Mouse (Mus musculus) midbrain, embryonic 14.5 days (tissue): ENCODE measurements around the gene Dzip1l. TPM values are rescaled to one million over a fixed set of nuclear protein-coding genes. Genes with fewer than 3 reads are reported as not detected.
A peak's percentile ranks its signal among the peaks of the same experiment; 100 is the strongest.

Experiments used
- ATAC-seq: fragments of 200-750 bp; cut with Nextera tagmentation; 2 replicates; pipeline ENCODE4 v1.8.0; 2017; ENCODE audit warnings: moderate number of reproducible peaks, moderate library complexity; ENCODE audit not compliant: low FRiP score, low TSS enrichment
- DNase-seq: peaks from one replicate; pipeline ENCODE4 v3.0.0-alpha.2; 2015
- H3K27ac ChIP-seq: fragments of 300-500 bp; sonication (generic); replicated peaks from 2 replicates; pipeline ENCODE4 v1.5.1; 2014; ENCODE audit warnings: mild to moderate bottlenecking, low read depth, low read length, moderate library complexity
- H3K27me3 ChIP-seq: fragments of 300-500 bp; sonication (generic); 2 replicates; pipeline ENCODE4 v1.6.1; 2014; ENCODE audit warnings: low read length, control low read depth, mixed read lengths; ENCODE audit not compliant: control insufficient read depth, insufficient read depth
- H3K36me3 ChIP-seq: fragments of 300-500 bp; sonication (generic); 2 replicates; pipeline ENCODE4 v1.6.1; 2014; ENCODE audit warnings: low read length, control low read depth; ENCODE audit not compliant: control insufficient read depth, insufficient read depth
- H3K4me1 ChIP-seq: fragments of 300-500 bp; sonication (generic); 2 replicates; pipeline ENCODE4 v1.6.1; 2014; ENCODE audit warnings: mild to moderate bottlenecking, antibody characterized with exemption, low read length, control low read depth; ENCODE audit not compliant: control insufficient read depth, insufficient read depth
- H3K4me2 ChIP-seq: fragments of 300-500 bp; sonication (generic); 2 replicates; pipeline ENCODE4 v1.6.1; 2014; ENCODE audit warnings: mild to moderate bottlenecking, low read length, moderate library complexity
- H3K4me3 ChIP-seq: fragments of 300-500 bp; sonication (generic); replicated peaks from 2 replicates; pipeline ENCODE4 v1.5.1; 2014; ENCODE audit warnings: low read depth, low read length
- H3K9ac ChIP-seq: fragments of 300-500 bp; sonication (generic); replicated peaks from 2 replicates; pipeline ENCODE4 v1.6.1; 2014; ENCODE audit warnings: mild to moderate bottlenecking, low read length, moderate library complexity
- H3K9me3 ChIP-seq: fragments of 300-500 bp; sonication (generic); 2 replicates; pipeline ENCODE4 v1.6.1; 2016; ENCODE audit warnings: low read length, control low read depth, mixed read lengths; ENCODE audit not compliant: control insufficient read depth
- WGBS: fragments of 180-500 bp; shearing (Covaris S2); extraction: QIAGEN DNeasy Blood & Tissue Kit; methylation state at CpG from one replicate; pipeline ENCODE4 v1.1.7; 2014; 5-methylcytosine and 5-hydroxymethylcytosine counted together
- polyA plus RNA-seq: library from polyadenylated mRNA; unstranded; fragments of >200 nt; fragmentation: Nextera tagmentation; extraction: Ambion mirVana; gene quantifications from 2 replicates; pipeline ENCODE4 v1.2.1, GENCODE M21; 2014

Gene Dzip1l
- polyA plus RNA-seq, 1 experiment from 2014 or later: 7.9 TPM

DNA sequence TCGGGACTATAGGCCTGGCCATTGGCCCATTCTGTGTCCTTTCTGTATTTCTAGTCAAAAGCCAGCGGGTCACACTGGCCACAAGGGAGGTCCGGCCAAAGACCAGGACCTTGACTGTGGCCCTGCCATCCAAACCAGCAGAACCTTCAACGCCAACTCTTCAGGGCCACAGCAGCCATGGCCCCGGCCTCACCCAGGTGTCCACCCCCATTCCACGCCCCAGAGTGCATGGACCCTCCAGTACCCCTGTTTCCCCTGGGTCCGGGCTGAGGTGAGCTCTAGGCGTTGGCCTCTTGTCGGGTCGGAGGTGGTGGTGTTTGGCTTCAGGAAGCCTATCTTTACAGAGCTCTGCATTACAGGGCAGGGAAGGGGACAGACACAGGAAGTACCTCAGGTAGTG is 33.6 kb downstream of the Dzip1l start:
- Histone ChIP-seq H3K9me3 (no peaks in the 10 kb centered on the region), H3K9ac (no peak overlapping the region), H3K36me3 (peaks cover 9% of the 10 kb centered on the region), H3K27me3 (no peaks in the 10 kb centered on the region), H3K4me1 (no peaks in the 10 kb centered on the region), H3K4me3 (no peak overlapping the region), H3K4me2 (no peak overlapping the region), H3K27ac (no peak overlapping the region)
- WGBS: 95% methylated on average over 10 of the region's 10 CpGs
- no peak for DNase-seq
- ATAC-seq: no peak

DNA sequence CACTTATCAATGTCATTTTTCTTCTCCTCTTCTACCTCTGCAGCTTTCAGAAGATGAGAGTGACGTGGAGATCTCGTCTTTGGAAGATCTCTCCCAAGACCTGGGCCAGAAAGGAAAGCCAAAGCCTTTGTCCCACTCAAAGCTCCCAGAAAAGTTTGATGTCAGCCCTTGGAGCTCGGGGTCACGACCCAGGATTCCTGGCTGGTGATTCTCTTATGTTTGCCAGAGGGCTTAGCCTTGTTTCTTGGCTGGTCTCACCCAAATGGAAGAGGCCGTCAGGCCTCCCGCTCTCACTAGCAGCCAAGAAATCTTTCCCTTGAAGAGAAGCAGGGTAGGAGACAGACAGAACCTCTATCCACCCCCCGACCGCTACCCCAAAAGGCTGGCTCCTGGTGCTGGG is 38.3 kb downstream of the Dzip1l start:
- WGBS: 82% methylated on average over 8 of the region's 8 CpGs

DNA sequence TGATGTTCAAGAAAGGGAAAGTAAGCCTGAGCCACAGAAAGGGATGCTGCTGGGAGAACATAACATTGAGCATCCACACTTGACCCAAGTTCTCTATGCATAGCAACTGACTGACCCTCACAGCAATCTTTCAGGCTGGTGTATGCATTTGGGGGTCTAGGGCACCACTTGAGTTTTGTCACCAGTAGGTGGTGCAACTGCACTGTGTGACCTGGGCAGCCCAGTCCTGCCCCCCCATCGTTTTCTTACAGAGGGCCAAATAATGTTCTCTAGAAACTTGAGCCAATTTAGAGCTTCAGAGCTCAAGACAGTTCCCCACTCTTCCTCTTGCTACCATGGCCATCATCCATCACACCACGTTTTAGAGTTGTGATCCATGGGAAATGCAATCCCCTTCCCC is 42.3 kb downstream of the Dzip1l start:
- no peak for ATAC-seq
- WGBS: 55% methylated on average over 2 of the region's 2 CpGs

More for the DNA sequence above, 38.3 kb downstream of the Dzip1l start:
- Histone ChIP-seq H3K36me3 (peaks cover 12% of the 10 kb centered on the region), H3K9me3 (0 out of 2 replicates have a peak, but pooled peaks cover 4% of the 10 kb centered on the region), H3K27me3 (no peaks in the 10 kb centered on the region), H3K4me2 (no peak overlapping the region), H3K4me1 (no peaks in the 10 kb centered on the region), H3K4me3 (no peak overlapping the region), H3K27ac (no peak overlapping the region), H3K9ac (no peak overlapping the region)
- DNase-seq (no peak), ATAC-seq (no peak)

DNA sequence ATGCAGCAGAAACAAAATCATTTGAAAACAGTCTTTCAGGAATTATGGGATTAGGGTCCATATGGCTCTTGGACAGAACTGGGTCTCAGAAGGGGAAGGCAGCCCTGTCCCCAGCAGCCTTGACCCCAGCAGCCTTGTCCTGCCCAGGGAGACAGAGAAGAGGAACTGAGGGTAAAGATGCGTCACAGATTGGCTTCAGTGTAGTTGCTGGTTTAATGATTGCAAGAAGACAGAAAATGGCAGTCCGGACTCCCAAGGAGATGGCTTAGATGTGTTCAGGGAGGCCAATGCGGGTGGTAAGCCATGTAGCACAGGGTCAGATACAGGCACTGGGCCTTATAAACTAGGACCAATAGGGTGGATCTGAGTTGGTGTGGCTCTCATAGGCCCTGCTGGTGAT is 46.4 kb downstream of the Dzip1l start:
- H3K9me3 ChIP-seq: no peaks in the 10 kb centered on the region
- 93% methylated on average over 3 of the region's 3 CpGs for WGBS
- ATAC-seq (no peak), DNase-seq (no peak)
- no peak overlapping the region for H3K4me2 ChIP-seq
- no peak overlapping the region for H3K4me3 ChIP-seq
- no peak overlapping the region for H3K27ac ChIP-seq
- H3K9ac ChIP-seq: no peak overlapping the region
- H3K4me1 ChIP-seq: no peaks in the 10 kb centered on the region
- no peaks in the 10 kb centered on the region for H3K36me3 ChIP-seq
- no peaks in the 10 kb centered on the region for H3K27me3 ChIP-seq

More for the DNA sequence above, 42.3 kb downstream of the Dzip1l start:
- no peak overlapping the region for H3K4me3 ChIP-seq
- H3K27me3 ChIP-seq: no peaks in the 10 kb centered on the region
- no peak overlapping the region for H3K9ac ChIP-seq
- 0 out of 2 replicates have a peak, but pooled peaks cover 4% of the 10 kb centered on the region for H3K9me3 ChIP-seq
- no peaks in the 10 kb centered on the region for H3K4me1 ChIP-seq
- peak; percentile 32 for DNase-seq
- H3K4me2 ChIP-seq: no peak overlapping the region
- no peak overlapping the region for H3K27ac ChIP-seq
- peaks cover 12% of the 10 kb centered on the region for H3K36me3 ChIP-seq

DNA sequence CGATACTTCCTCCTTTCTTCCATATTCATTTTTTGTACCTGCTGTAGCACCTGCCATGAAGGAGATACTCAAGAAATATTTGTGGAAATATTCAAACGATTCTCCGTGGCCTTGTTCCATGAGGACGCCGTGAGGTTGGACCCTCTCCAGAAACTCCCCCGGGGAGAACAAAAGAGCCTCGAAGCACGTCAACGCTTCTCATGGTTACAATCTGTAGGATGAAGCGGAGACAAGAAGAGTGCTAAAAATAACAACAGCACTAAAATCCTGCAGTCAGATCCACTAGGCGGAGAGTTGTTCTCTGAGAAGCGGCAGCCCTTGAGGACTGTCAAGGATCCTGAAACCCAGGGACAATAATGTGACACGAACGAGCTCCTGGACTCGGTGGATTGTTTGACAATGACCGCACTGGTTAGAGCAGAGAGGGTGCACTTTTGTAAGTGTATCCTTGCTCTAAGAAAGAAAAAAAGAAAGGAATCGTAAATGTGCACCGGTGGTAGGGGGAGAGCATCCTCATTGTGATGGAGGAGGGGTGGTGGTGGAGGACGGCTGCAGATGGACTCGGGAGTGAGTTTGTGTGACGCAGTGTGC is 52.8 kb downstream of the Dzip1l start:
- no peaks in the 10 kb centered on the region for H3K27me3 ChIP-seq
- no peaks in the 10 kb centered on the region for H3K9me3 ChIP-seq
- H3K27ac ChIP-seq: no peak overlapping the region
- WGBS: 75% methylated on average over 21 of the region's 21 CpGs
- no peak overlapping the region for H3K4me3 ChIP-seq
- no peak overlapping the region for H3K4me2 ChIP-seq
- no peaks in the 10 kb centered on the region for H3K36me3 ChIP-seq
- H3K4me1 ChIP-seq: no peaks in the 10 kb centered on the region
- no peak for ATAC-seq
- DNase-seq: no peak
- H3K9ac ChIP-seq: no peak overlapping the region

DNA sequence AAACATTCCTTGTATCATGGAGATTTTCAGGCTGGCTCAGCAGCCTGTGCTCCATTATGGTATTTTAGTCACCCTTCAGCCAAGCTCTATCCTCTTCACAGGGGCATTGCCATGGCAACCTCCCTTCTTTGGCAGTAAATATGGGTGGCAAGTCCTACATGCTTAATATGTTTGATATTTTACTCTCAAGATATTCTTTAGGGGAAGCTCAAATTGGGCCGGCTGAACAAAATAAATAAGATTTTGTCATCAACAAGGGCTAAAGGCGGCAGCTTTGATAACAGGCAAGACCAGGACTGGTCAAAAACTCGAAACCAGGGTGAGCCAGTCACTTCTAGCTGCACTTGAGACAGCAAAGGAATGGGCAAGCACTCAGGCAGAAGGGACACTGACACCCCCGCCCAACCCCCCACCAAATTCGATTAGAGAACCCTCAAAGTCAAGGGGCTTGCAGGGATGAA is 55.8 kb downstream of the Dzip1l start:
- Histone ChIP-seq H3K9me3 (no peaks in the 10 kb centered on the region), H3K27ac (no peak overlapping the region), H3K9ac (no peak overlapping the region), H3K4me2 (no peak overlapping the region), H3K4me1 (no peaks in the 10 kb centered on the region), H3K36me3 (no peaks in the 10 kb centered on the region), H3K4me3 (no peak overlapping the region), H3K27me3 (no peaks in the 10 kb centered on the region)
- DNase-seq (peak; percentile 42), ATAC-seq (no peak)
- WGBS: 61% methylated on average over 5 of the region's 5 CpGs

DNA sequence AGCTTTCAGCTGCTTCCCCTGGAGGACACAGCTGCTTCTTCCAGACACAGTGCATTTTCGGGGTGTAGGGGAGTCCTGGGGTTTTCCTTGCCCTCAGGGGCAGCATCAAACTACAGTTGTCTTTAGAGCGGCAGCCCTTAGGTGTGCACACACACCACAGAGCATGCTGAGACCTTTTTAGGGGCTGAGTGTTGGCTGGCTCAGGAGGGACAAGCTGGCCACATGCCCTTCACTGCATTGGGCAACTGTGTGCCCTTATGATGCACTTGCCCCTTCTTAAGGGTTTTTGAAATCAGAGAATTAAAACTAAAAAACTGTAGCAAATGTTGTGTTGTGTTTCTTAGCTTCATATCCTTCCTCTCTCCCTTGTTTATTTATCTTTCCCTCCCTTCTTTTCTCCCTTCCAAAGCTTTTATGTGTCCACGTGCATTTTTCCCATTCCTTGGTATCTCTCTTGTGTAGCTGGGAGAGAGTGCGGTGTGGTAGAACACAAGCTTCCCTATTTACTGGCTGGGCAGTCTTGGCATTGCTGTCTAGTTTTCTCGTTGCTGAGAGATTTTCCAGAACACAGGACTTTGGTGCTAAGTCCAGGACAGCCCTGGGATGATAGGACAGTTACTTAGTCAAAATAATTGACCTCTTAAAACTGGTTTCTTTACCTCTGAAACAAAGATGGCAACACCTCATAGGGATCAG is 56.4 kb downstream of the Dzip1l start:
- no peak for DNase-seq
- Histone ChIP-seq H3K36me3 (no peaks in the 10 kb centered on the region), H3K4me1 (no peaks in the 10 kb centered on the region), H3K9me3 (no peaks in the 10 kb centered on the region), H3K27me3 (no peaks in the 10 kb centered on the region), H3K27ac (no peak overlapping the region), H3K9ac (no peak overlapping the region), H3K4me2 (no peak overlapping the region), H3K4me3 (no peak overlapping the region)
- no peak for ATAC-seq
- 75% methylated on average over 5 of the region's 5 CpGs for WGBS

DNA sequence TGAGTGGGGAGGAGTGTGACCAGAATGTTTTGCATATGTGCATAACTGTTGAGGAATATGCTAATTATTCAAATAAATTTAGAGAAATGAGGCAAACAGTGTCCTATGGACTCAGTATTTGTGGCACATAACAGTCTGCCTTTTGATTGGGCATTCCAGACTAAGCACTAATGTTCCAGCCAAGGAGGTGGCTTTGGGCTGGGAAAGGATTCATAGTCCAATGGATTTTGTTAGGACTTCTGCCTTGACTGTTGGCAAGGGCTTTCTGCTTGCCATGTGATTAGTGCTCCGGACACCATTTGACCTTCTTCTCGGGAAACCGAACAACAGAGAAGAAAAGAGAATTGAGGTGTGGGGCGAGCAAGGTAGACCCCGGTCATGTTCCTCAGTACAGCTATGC is 60.5 kb downstream of the Dzip1l start:
- Histone ChIP-seq H3K9me3 (no peaks in the 10 kb centered on the region), H3K4me3 (no peak overlapping the region), H3K36me3 (no peaks in the 10 kb centered on the region), H3K27me3 (no peaks in the 10 kb centered on the region), H3K27ac (no peak overlapping the region), H3K4me1 (no peaks in the 10 kb centered on the region), H3K9ac (no peak overlapping the region), H3K4me2 (no peak overlapping the region)
- WGBS: 94% methylated on average over 5 of the region's 5 CpGs
- ATAC-seq: no peak
- DNase-seq: no peak

DNA sequence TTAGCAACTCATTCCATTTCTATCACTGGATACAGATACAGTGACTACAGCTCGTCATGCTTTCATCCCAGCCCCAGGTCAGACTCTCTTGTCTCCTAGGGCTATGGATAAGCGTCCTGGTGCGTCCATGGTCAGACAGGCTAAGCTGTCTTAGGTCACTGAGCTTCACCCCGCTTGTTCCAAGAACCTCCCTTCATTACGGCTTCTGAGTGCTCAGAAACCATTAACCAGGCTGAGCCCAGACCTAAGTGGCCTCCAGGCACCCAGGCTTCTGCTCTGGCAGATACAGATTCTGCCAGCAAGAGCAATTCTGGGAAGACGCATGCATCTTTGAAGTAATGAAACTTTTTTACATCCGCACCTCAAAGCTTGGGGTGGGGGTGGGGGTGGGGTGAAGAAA is 61.1 kb downstream of the Dzip1l start:
- WGBS: 81% methylated on average over 7 of the region's 7 CpGs
- DNase-seq: no peak
- H3K9me3 ChIP-seq: no peaks in the 10 kb centered on the region
- no peaks in the 10 kb centered on the region for H3K4me1 ChIP-seq
- no peaks in the 10 kb centered on the region for H3K27me3 ChIP-seq
- no peak overlapping the region for H3K4me2 ChIP-seq
- H3K27ac ChIP-seq: no peak overlapping the region
- H3K36me3 ChIP-seq: no peaks in the 10 kb centered on the region
- no peak for ATAC-seq
- H3K9ac ChIP-seq: no peak overlapping the region
- H3K4me3 ChIP-seq: no peak overlapping the region
